Comparison of ENCODE assay signal across 8 mouse cellular contexts in genomic region chr5:138997171-138997788, GRCm38 (mm10). TPM values are rescaled to one million over a fixed set of nuclear protein-coding genes. Genes with fewer than 3 reads are reported as not detected.
DNase-seq lines count a peak whose midpoint lies in the region; ATAC-seq and TF ChIP-seq lines count a peak whose summit lies in the region.

Pdgfa (minus strand) TSS chr5:138997370.

- H3K4me3 ChIP-seq in forebrain, embryonic 14.5 days (ENCODE audit: low read depth, low read length) = peak within 1 kb of the TSS; percentile 63
- peak within 1 kb of the TSS; percentile 56 for H3K4me3 ChIP-seq in liver, postnatal 0 days (ENCODE audit: low read depth, low read length)
- H3K4me3 ChIP-seq in neural tube, embryonic 13.5 days = peak within 1 kb of the TSS; percentile 77

- TF ChIP-seq EP300 in liver, postnatal 0 days (IDR thresholded peaks at IDR 0.05; ENCODE audit: low read depth) = no peak

- no peaks in the 10 kb centered on the region for H3K36me3 ChIP-seq in forebrain, embryonic 14.5 days (ENCODE audit: control insufficient read depth, insufficient read depth, low read length)
- no peaks in the 10 kb centered on the region for H3K36me3 ChIP-seq in liver, postnatal 0 days (replicated peaks; ENCODE audit: insufficient read depth, low read length)
- no peaks in the 10 kb centered on the region for H3K36me3 ChIP-seq in neural tube, embryonic 13.5 days

- H3K9me3 ChIP-seq in forebrain, embryonic 14.5 days (replicated peaks; ENCODE audit: control insufficient read depth, low read length) = no peaks in the 10 kb centered on the region
- H3K9me3 ChIP-seq in liver, postnatal 0 days (ENCODE audit: low read length) = no peaks in the 10 kb centered on the region; the same call in 1 of the 2 replicates
- 0 out of 2 replicates have a peak, but pooled peaks cover 3% of the 10 kb centered on the region for H3K9me3 ChIP-seq in neural tube, embryonic 13.5 days

- no peak within 1 kb of the TSS for H3K27ac ChIP-seq in forebrain, embryonic 14.5 days (ENCODE audit: low read depth, low read length)
- no peak within 1 kb of the TSS for H3K27ac ChIP-seq in liver, postnatal 0 days (ENCODE audit: low read depth)
- H3K27ac ChIP-seq in neural tube, embryonic 13.5 days (replicated peaks) = no peak within 1 kb of the TSS

- intact Hi-C loops in heart, postnatal 14 days (cut with DNase I) = no loop called here

- TF ChIP-seq CTCF in liver, postnatal 0 days (IDR thresholded peaks at IDR 0.05; ENCODE audit: low read depth) = no peak

- ATAC-seq in forebrain, embryonic 14.5 days = peak; percentile 28; the same call in 1 of the 2 replicates
- ATAC-seq in liver, postnatal 0 days = no peak
- no peak for ATAC-seq in neural tube, embryonic 13.5 days (ENCODE audit: low read depth)

- H3K4me1 ChIP-seq in forebrain, embryonic 14.5 days (ENCODE audit: control insufficient read depth, insufficient read depth, low read length) = peaks cover 38% of the 10 kb centered on the region
- H3K4me1 ChIP-seq in liver, postnatal 0 days (ENCODE audit: insufficient read depth) = peaks cover 28% of the 10 kb centered on the region
- peaks cover 62% of the 10 kb centered on the region for H3K4me1 ChIP-seq in neural tube, embryonic 13.5 days (replicated peaks)

- DNase-seq in urinary bladder, adult 18-20 months (ENCODE audit: low spot score in 2 of 2) = peak; percentile 37 to 49
- DNase-seq in urinary bladder, postnatal 10 days (ENCODE audit: low spot score) = no peak
- DNase-seq in forebrain, embryonic 14.5 days (ENCODE audit: low spot score) = peak; percentile 86
- DNase-seq in heart, postnatal 14 days = peak; percentile 79 to 83
- DNase-seq in kidney, postnatal 4 days = peak; percentile 79 to 86
- peak; percentile 52 for DNase-seq in liver, postnatal 0 days
- DNase-seq in urinary bladder, postnatal 36 days (ENCODE audit: low spot score in 2 of 2) = peak; percentile 49 to 65

- H3K9ac ChIP-seq in forebrain, embryonic 14.5 days (ENCODE audit: low read length) = peak within 1 kb of the TSS; percentile 77
- 0 out of 2 replicates have a peak within 1 kb of the TSS, but pooled peaks have one; percentile 38 for H3K9ac ChIP-seq in liver, postnatal 0 days (replicated peaks)
- H3K9ac ChIP-seq in neural tube, embryonic 13.5 days = peak within 1 kb of the TSS; percentile 90

- WGBS in forebrain, embryonic 14.5 days = 2% methylated on average over 48 of the region's 48 CpGs
- 4% methylated on average over 48 of the region's 48 CpGs for WGBS in liver, postnatal 0 days (ENCODE audit: insufficient replicate concordance)
- under 1% methylated on average over 48 of the region's 48 CpGs for WGBS in neural tube, embryonic 13.5 days

- peak within 1 kb of the TSS; percentile 84 for H3K4me2 ChIP-seq in forebrain, embryonic 14.5 days (ENCODE audit: low read length)
- peak within 1 kb of the TSS; percentile 85 for H3K4me2 ChIP-seq in liver, postnatal 0 days (ENCODE audit: low read depth, low read length)
- peak within 1 kb of the TSS; percentile 96 for H3K4me2 ChIP-seq in neural tube, embryonic 13.5 days

- peaks cover 50% of the 10 kb centered on the region for H3K27me3 ChIP-seq in forebrain, embryonic 14.5 days (replicated peaks; ENCODE audit: control insufficient read depth, insufficient read depth, low read length)
- H3K27me3 ChIP-seq in liver, postnatal 0 days (ENCODE audit: insufficient read depth, low read length) = peaks cover 69% of the 10 kb centered on the region
- H3K27me3 ChIP-seq in neural tube, embryonic 13.5 days = peaks cover 68% of the 10 kb centered on the region

RNA-seq across cellular contexts. Expression of gene Pdgfa, which starts in this region (rescaled TPM):
- 14.5 and 15.6 TPM in 2 replicates for polyA plus RNA-seq in forebrain, embryonic 14.5 days (2014; fragmentation: Nextera tagmentation; extraction: Ambion mirVana)
- 10 to 100 TPM; 25.6 to 27.9 TPM for total RNA-seq in heart, postnatal 14 days (2021)
- polyA plus RNA-seq in liver, postnatal 0 days (2015; fragmentation: Nextera tagmentation; extraction: Ambion mirVana) = 2.5 and 2.9 TPM in 2 replicates
- polyA plus RNA-seq in neural tube, embryonic 13.5 days (2015; fragmentation: Nextera tagmentation; extraction: Ambion mirVana) = 17.6 and 19.5 TPM in 2 replicates

Comparison
In these comparisons a context has a peak if more than half of its experiments do, and no peak if none do; other contexts are left out.
1. H3K9ac ChIP-seq: peak in every context shown above with its lines; median percentile 90 in neural tube, embryonic 13.5 days; 77 in forebrain, embryonic 14.5 days; 38 in liver, postnatal 0 days.